Mouse (Mus musculus): ENCODE data around the gene Med12l.

- TF ChIP-seq POLR2A (IDR thresholded peaks at IDR 0.05; ENCODE audit: borderline replicate concordance, insufficient read depth, low read length) (no peak), CTCF (IDR thresholded peaks at IDR 0.05; ENCODE audit: borderline replicate concordance, insufficient read depth, low read depth, low read length) (no peak)
These were observed 284.9 kb downstream of the Med12l start for GRCm38 (mm10) chr3:59290551-59290950.

Data from cerebellum, adult 2 months (tissue).